Mouse (Mus musculus) spleen, adult 2 months (tissue): ENCODE results near the gene Larp1.

Experiments used
- CTCF ChIP-seq: fragments of 200-500 bp; IDR thresholded peaks from 2 replicates; pipeline ENCODE4 v1.5.1; 2011; ENCODE audit warnings: mild to moderate bottlenecking, inconsistent platforms; ENCODE audit not compliant: insufficient read depth, insufficient read length, insufficient replicate concordance; ENCODE audit errors: extremely low read depth
- POLR2A ChIP-seq: fragments of 200-500 bp; IDR thresholded peaks from 2 replicates; pipeline ENCODE4 v1.6.1; 2011; ENCODE audit warnings: low read depth, low read length, inconsistent platforms

- TF ChIP-seq CTCF (no peak), POLR2A (no peak)
These were observed 5.7 kb downstream of the Larp1 start for GRCm38 (mm10) chr11:58014604-58015003.
